Mouse (Mus musculus) CD4-positive helper T cell, adult 2 months (primary cell): ENCODE data around the gene Tagap.
"Not testable (repeated sequence)": the region's sequence is repeated elsewhere in the genome, so short reads cannot be mapped to it uniquely, and the experiment has no call there.

Experiments used
- DNase-seq: peaks from one replicate; pipeline ENCODE4 v3.0.0-alpha.2; 2012; ENCODE audit warnings: low read depth, missing footprints, low spot score

Tagap gene

GRCm38 (mm10) chr17:7914596-7915227 lies 11.1 kb upstream of the Tagap start:
- no peak for DNase-seq

GRCm38 (mm10) chr17:7915791-7916190 lies 10.0 kb upstream of the Tagap start:
- no peak for DNase-seq

- DNase-seq, result no peak
Measured at GRCm38 (mm10) chr17:7916782-7917574, 8.8 kb upstream of the Tagap start.

- no peak for DNase-seq
Measured at GRCm38 (mm10) chr17:7918355-7918754, 7.4 kb upstream of the Tagap start.

- no peak for DNase-seq
Measured at GRCm38 (mm10) chr17:7919209-7919608, 6.6 kb upstream of the Tagap start.

GRCm38 (mm10) chr17:7922564-7922963 lies 3.2 kb upstream of the Tagap start:
- no peak for DNase-seq

- DNase-seq, result no peak
Measured at GRCm38 (mm10) chr17:7924185-7924725, 1.5 kb upstream of the Tagap start.

GRCm38 (mm10) chr17:7927582-7928535 lies 2.1 kb downstream of the Tagap start:
- peak; percentile 95 for DNase-seq

- no peak for DNase-seq
Measured at GRCm38 (mm10) chr17:7928662-7929061, 2.9 kb downstream of the Tagap start.

GRCm38 (mm10) chr17:7929279-7929678 lies 3.5 kb downstream of the Tagap start:
- peak; percentile 70 for DNase-seq

GRCm38 (mm10) chr17:7931096-7931990 lies 5.5 kb downstream of the Tagap start:
- DNase-seq, result peak; percentile 80

GRCm38 (mm10) chr17:7932121-7932520 lies 6.3 kb downstream of the Tagap start:
- not testable (repeated sequence) for DNase-seq

GRCm38 (mm10) chr17:7939640-7940039 lies 13.8 kb downstream of the Tagap start:
- peak; percentile 88 for DNase-seq

GRCm38 (mm10) chr17:7945117-7946052 lies 19.6 kb downstream of the Tagap start, which contains the start of gene Rsph3a:
Rsph3a (plus strand) TSS chr17:7945614.
- DNase-seq, result peak; percentile 80

GRCm38 (mm10) chr17:7946053-7946627 lies 20.3 kb downstream of the Tagap start:
- not testable (repeated sequence) for DNase-seq

- DNase-seq, result not testable (repeated sequence)
Measured at GRCm38 (mm10) chr17:7951333-7951732, 25.5 kb downstream of the Tagap start.

GRCm38 (mm10) chr17:7957242-7957641 lies 31.4 kb downstream of the Tagap start:
- not testable (repeated sequence) for DNase-seq

- DNase-seq, result not testable (repeated sequence)
Measured at GRCm38 (mm10) chr17:7963333-7963732, 37.5 kb downstream of the Tagap start.

GRCm38 (mm10) chr17:7964398-7964797 lies 38.6 kb downstream of the Tagap start:
- not testable (repeated sequence) for DNase-seq
